Mouse (Mus musculus) activated CD4-positive, CD25-positive, alpha-beta regulatory T cell, adult 9 weeks (primary cell): ENCODE data around the gene Atp6v1b1. TPM values are rescaled to one million over a fixed set of nuclear protein-coding genes. Genes with fewer than 3 reads are reported as not detected.

ENCODE experiments used
- polyA plus RNA-seq: library from polyadenylated mRNA; unstranded; fragments of 100-300 nt; shearing (Covaris generic); gene quantifications from one replicate; pipeline ENCODE4 v1.2.1, GENCODE M21; 2017

Gene Atp6v1b1
- not detected for polyA plus RNA-seq

GRCm38 (mm10) chr6:83742761-83743160, at the start of gene Atp6v1b1:
TSS of gene Atp6v1b1 (plus strand) at chr6:83742990.

GRCm38 (mm10) chr6:83711067-83711675, 31.6 kb upstream of the Atp6v1b1 start, which contains the start of gene Vax2:
TSS of gene Vax2 (plus strand) at chr6:83711264.

GRCm38 (mm10) chr6:83762344-83762743, 19.6 kb downstream of the Atp6v1b1 start, which contains the start of gene Ankrd53:
TSS of gene Ankrd53 (plus strand) at chr6:83762644.

GRCm38 (mm10) chr6:83775638-83776293, 33.0 kb downstream of the Atp6v1b1 start, which contains the start of gene Tex261:
TSS of gene Tex261 (minus strand) at chr6:83775813.

DNA sequence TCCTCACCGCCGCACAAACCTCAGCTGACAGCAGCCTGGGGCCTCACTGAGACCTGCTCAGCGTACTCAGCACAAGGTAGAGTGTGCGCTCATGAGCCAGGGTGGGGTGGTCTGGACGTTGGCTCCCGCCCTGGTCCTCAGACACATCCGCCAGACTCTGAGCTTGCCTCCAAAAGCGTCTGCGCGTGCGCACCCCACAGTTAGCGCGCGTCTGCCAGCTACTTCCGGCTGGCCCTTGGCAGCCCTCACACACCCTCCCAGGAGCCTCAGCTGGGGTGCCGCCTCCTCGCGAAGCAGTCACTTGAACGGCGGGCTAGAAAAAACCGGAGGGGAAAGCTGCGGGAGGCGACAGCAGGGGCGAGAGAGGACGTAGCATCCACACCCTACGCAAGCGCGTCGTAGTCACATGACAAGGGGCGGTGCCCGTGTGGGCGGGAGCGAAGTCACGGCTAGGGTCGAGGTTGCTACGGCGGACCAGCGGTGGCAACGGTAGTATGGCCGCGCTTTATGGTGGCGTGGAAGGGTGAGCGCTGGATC, 52.0 kb downstream of the Atp6v1b1 start, which contains the start of gene Nagk:
Gene Nagk, plus strand, starts transcription at position 223 of the 537 bp plus-strand sequence.

Other genes starting within 250 kb of the Atp6v1b1 start
- 135 TPM for gene Dguok, start 236.0 kb upstream of the Atp6v1b1 start, polyA plus RNA-seq
- 19.6 TPM for gene Actg2, start 206.7 kb upstream of the Atp6v1b1 start, polyA plus RNA-seq
- gene Stambp, start 170.3 kb upstream of the Atp6v1b1 start, polyA plus RNA-seq, result 39.4 TPM
- gene Clec4f, start 86.8 kb upstream of the Atp6v1b1 start, polyA plus RNA-seq, result not detected
- not detected for gene Cd207, start 65.1 kb upstream of the Atp6v1b1 start, polyA plus RNA-seq
- gene Vax2, start 31.7 kb upstream of the Atp6v1b1 start, polyA plus RNA-seq, result 0.37 TPM
- gene Ankrd53, start 19.7 kb downstream of the Atp6v1b1 start, polyA plus RNA-seq, result not detected
- gene Tex261, start 32.8 kb downstream of the Atp6v1b1 start, polyA plus RNA-seq, result 92.1 TPM
- gene Nagk, start 52.0 kb downstream of the Atp6v1b1 start, polyA plus RNA-seq, result 28.9 TPM
- gene Paip2b, start 88.8 kb downstream of the Atp6v1b1 start, polyA plus RNA-seq, result 36.9 TPM
- 163 TPM for gene Zfp638, start 124.1 kb downstream of the Atp6v1b1 start, polyA plus RNA-seq